Mouse (Mus musculus) urinary bladder, postnatal 10 days (tissue): ENCODE results near the gene Pabpn1.
"Not testable (repeated sequence)": the region's sequence is repeated elsewhere in the genome, so short reads cannot be mapped to it uniquely, and the experiment has no call there.

Experiments
- DNase-seq: peaks from one replicate; pipeline ENCODE4 v3.0.0; 2022; ENCODE audit warnings: low spot score

The Pabpn1 gene

GRCm38 (mm10) chr14:54936831-54937160, 44.5 kb downstream of the Pabpn1 start:
- no peak for DNase-seq

GRCm38 (mm10) chr14:54937361-54938182, 45.3 kb downstream of the Pabpn1 start:
- no peak for DNase-seq

- no peak for DNase-seq
Observed at GRCm38 (mm10) chr14:54938431-54939219, 46.3 kb downstream of the Pabpn1 start.

GRCm38 (mm10) chr14:54939434-54940175, 47.3 kb downstream of the Pabpn1 start:
- DNase-seq: no peak

- no peak for DNase-seq
Observed at GRCm38 (mm10) chr14:54940176-54940530, 47.9 kb downstream of the Pabpn1 start.

GRCm38 (mm10) chr14:54941024-54941978, 49.0 kb downstream of the Pabpn1 start:
- no peak for DNase-seq

- no peak for DNase-seq
Observed at GRCm38 (mm10) chr14:54942479-54942878, 50.2 kb downstream of the Pabpn1 start.

GRCm38 (mm10) chr14:54943971-54944370, 51.7 kb downstream of the Pabpn1 start:
- no peak for DNase-seq

- DNase-seq: no peak
Observed at GRCm38 (mm10) chr14:54944939-54945338, 52.6 kb downstream of the Pabpn1 start.

GRCm38 (mm10) chr14:54945975-54946704, 53.8 kb downstream of the Pabpn1 start:
- no peak for DNase-seq

GRCm38 (mm10) chr14:54947008-54947407, 54.7 kb downstream of the Pabpn1 start:
- not testable (repeated sequence) for DNase-seq
